Mouse (Mus musculus): ENCODE data around the gene Got2. TPM values are rescaled to one million over a fixed set of nuclear protein-coding genes. Genes with fewer than 3 reads are reported as not detected.

Gene Got2
- total and polyA plus RNA-seq, 3 experiments = 105 to 421 (median 179) TPM

- Histone ChIP-seq H3K9ac (ENCODE audit: control insufficient read depth, low read depth, low read length, poor library complexity, severe bottlenecking) (no peak overlapping the region), H3K79me2 (ENCODE audit: control insufficient read depth, insufficient read depth, low read length, poor library complexity) (peaks cover 3% of the 10 kb centered on the region; the same call in 1 of the 2 replicates), H3K4me1 (ENCODE audit: control insufficient read depth in 1 of 2, insufficient read depth in 2 of 2, low read length in 2 of 2) (peaks cover 2 to 11% of the 10 kb centered on the region in 2 experiments; a peak in 3 of 4 replicates), H3K27me3 (ENCODE audit: control insufficient read depth in 1 of 2, insufficient read depth in 2 of 2, low read length in 2 of 2) (no peaks in the 10 kb centered on the region; a peak in 1 of 4 replicates), H3K4me3 (ENCODE audit: control insufficient read depth in 1 of 2, insufficient read depth in 1 of 2, low read depth in 2 of 2, low read length in 2 of 2) (no peak overlapping the region), H3K27ac (ENCODE audit: control insufficient read depth, low read depth, low read length) (no peak overlapping the region), H3K9me3 (replicated peaks; ENCODE audit: insufficient read depth, low read length) (no peaks in the 10 kb centered on the region), H3K36me3 (ENCODE audit: control insufficient read depth in 1 of 2, insufficient read depth in 2 of 2, low read length in 2 of 2) (peaks cover 0 to 2% of the 10 kb centered on the region in 2 experiments; a peak in 2 of 4 replicates)
- DNase-seq (ENCODE audit: low read depth, low spot score) = no peak
- TF ChIP-seq TBP (IDR thresholded peaks at IDR 0.05; ENCODE audit: low read depth, low read length) (peak; percentile 72), CTCF (IDR thresholded peaks at IDR 0.05 in 2 of 3, conservative IDR thresholded peaks at IDR 0.05 in 1 of 3; ENCODE audit: control insufficient read depth in 1 of 3, insufficient read depth in 1 of 3, low read depth in 2 of 3, low read length in 3 of 3, poor library complexity in 1 of 3, severe bottlenecking in 1 of 3) (no peak)
Measured at GRCm38 (mm10) chr8:95854174-95854573, 34.2 kb downstream of the Got2 start.

- Histone ChIP-seq H3K36me3 (ENCODE audit: control insufficient read depth in 1 of 2, insufficient read depth in 2 of 2, low read length in 2 of 2) (peaks cover 0 to 7% of the 10 kb centered on the region in 2 experiments; a peak in 2 of 4 replicates), H3K4me1 (ENCODE audit: control insufficient read depth in 1 of 2, insufficient read depth in 2 of 2, low read length in 2 of 2) (peaks cover 2 to 20% of the 10 kb centered on the region in 2 experiments; a peak in 3 of 4 replicates), H3K27me3 (ENCODE audit: control insufficient read depth in 1 of 2, insufficient read depth in 2 of 2, low read length in 2 of 2) (no peaks in the 10 kb centered on the region; a peak in 1 of 4 replicates), H3K9me3 (replicated peaks; ENCODE audit: insufficient read depth, low read length) (no peaks in the 10 kb centered on the region), H3K4me3 (ENCODE audit: control insufficient read depth in 1 of 2, insufficient read depth in 1 of 2, low read depth in 2 of 2, low read length in 2 of 2) (peak within 1 kb of the TSS; percentile 63 to 85), H3K27ac (ENCODE audit: control insufficient read depth, low read depth, low read length) (peak within 1 kb of the TSS; percentile 17), H3K79me2 (ENCODE audit: control insufficient read depth, insufficient read depth, low read length, poor library complexity) (peaks cover 3% of the 10 kb centered on the region; the same call in 1 of the 2 replicates), H3K9ac (ENCODE audit: control insufficient read depth, low read depth, low read length, poor library complexity, severe bottlenecking) (peak within 1 kb of the TSS; percentile 71)
- peak; percentile 84 for DNase-seq (ENCODE audit: low read depth, low spot score)
- TF ChIP-seq GABPA (IDR thresholded peaks at IDR 0.05; ENCODE audit: low read depth, low read length) (no peak), MAFK (IDR thresholded peaks at IDR 0.05; ENCODE audit: borderline replicate concordance, low read depth, low read length) (no peak), ELF1 (IDR thresholded peaks at IDR 0.05; ENCODE audit: low read depth, low read length) (peak; percentile 60), USF2 (IDR thresholded peaks at IDR 0.05; ENCODE audit: borderline replicate concordance in 1 of 2, insufficient read depth in 1 of 2, low read depth in 1 of 2, low read length in 2 of 2) (peak; percentile 90 to 98), SIN3A (IDR thresholded peaks at IDR 0.05; ENCODE audit: low read length) (peak; percentile 96), MEF2A (IDR thresholded peaks at IDR 0.05; ENCODE audit: extremely low read depth, insufficient replicate concordance, low read depth, low read length, poor library complexity, severe bottlenecking) (no peak), TBP (IDR thresholded peaks at IDR 0.05; ENCODE audit: low read depth, low read length) (no peak), MAX (IDR thresholded peaks at IDR 0.05; ENCODE audit: low read length) (peak; percentile 85), UBTF (IDR thresholded peaks at IDR 0.05; ENCODE audit: borderline replicate concordance, insufficient read depth, low read depth, low read length) (no peak), NELFE (IDR thresholded peaks at IDR 0.05; ENCODE audit: low read depth, low read length) (no peak), MYB (IDR thresholded peaks at IDR 0.05; ENCODE audit: low read depth, low read length) (no peak), MYC (IDR thresholded peaks at IDR 0.05; ENCODE audit: low read depth, low read length) (peak; percentile 62; the same call in 1 of the 2 replicates), CHD1 (IDR thresholded peaks at IDR 0.05; ENCODE audit: low read depth, low read length) (no peak), CHD2 (IDR thresholded peaks at IDR 0.05; ENCODE audit: low read length) (no peak), EP300 (IDR thresholded peaks at IDR 0.05; ENCODE audit: low read depth in 1 of 2, low read length in 2 of 2) (no peak), POLR2AphosphoS2 (IDR thresholded peaks at IDR 0.05; ENCODE audit: low read length) (no peak), SMC3 (IDR thresholded peaks at IDR 0.05; ENCODE audit: low read depth, low read length) (no peak), POLR2AphosphoS5 (IDR thresholded peaks at IDR 0.05; ENCODE audit: borderline replicate concordance, low read depth, low read length) (no peak), HCFC1 (IDR thresholded peaks at IDR 0.05; ENCODE audit: low read depth, low read length) (peak; percentile 96), RCOR1 (IDR thresholded peaks at IDR 0.05; ENCODE audit: low read depth, low read length) (no peak), POLR2A (IDR thresholded peaks at IDR 0.05; ENCODE audit: control insufficient read depth in 1 of 2, insufficient read depth in 1 of 2, low read depth in 1 of 2, low read length in 2 of 2, poor library complexity in 1 of 2) (peak in 1 of 2 experiments; percentile 48; a peak in 1 of 4 replicates), JUND (IDR thresholded peaks at IDR 0.05; ENCODE audit: low read depth, low read length) (no peak), ZNF384 (IDR thresholded peaks at IDR 0.05; ENCODE audit: low read depth, low read length) (no peak), NRF1 (IDR thresholded peaks at IDR 0.05; ENCODE audit: insufficient read depth, low read depth, low read length, poor library complexity, severe bottlenecking) (no peak), ETS1 (IDR thresholded peaks at IDR 0.05; ENCODE audit: low read depth, low read length) (no peak), ZMIZ1 (IDR thresholded peaks at IDR 0.05; ENCODE audit: low read depth, low read length) (no peak), TCF12 (IDR thresholded peaks at IDR 0.05; ENCODE audit: low read depth, low read length) (no peak), USF1 (IDR thresholded peaks at IDR 0.05; ENCODE audit: low read depth, low read length) (peak; percentile 98)
Measured at GRCm38 (mm10) chr8:95853102-95853843, 35.1 kb downstream of the Got2 start, which contains the start of gene Slc38a7. Slc38a7 (minus strand) TSS chr8:95853539.
